Mouse (Mus musculus) MEL (cell line): ENCODE measurements around the gene Flt3l. TPM values are rescaled to one million over a fixed set of nuclear protein-coding genes. Genes with fewer than 3 reads are reported as not detected.
A peak's percentile ranks its signal among the peaks of the same experiment; 100 is the strongest.
"Not testable (repeated sequence)": the region's sequence is repeated elsewhere in the genome, so short reads cannot be mapped to it uniquely, and the experiment has no call there.

ENCODE experiments used
- DNase-seq: peaks from one replicate; pipeline ENCODE4 v3.0.0; 2011; ENCODE audit warnings: low read depth, low spot score
- H3K27ac ChIP-seq: 2 replicates; pipeline ENCODE4 v1.5.1; 2012; ENCODE audit warnings: low read depth, mild to moderate bottlenecking, control low read depth, low read length, moderate library complexity; ENCODE audit not compliant: control insufficient read depth
- H3K27me3 ChIP-seq, 2 experiments: fragments of 150-350 bp in 1 of 2; sonication (generic) in 1 of 2; 2 replicates each; pipeline ENCODE4 v1.6.1; 2012; ENCODE audit warnings: low read length in 2 of 2, mild to moderate bottlenecking in 2 of 2, improper control_type of control experiment in 1 of 2, moderate library complexity in 1 of 2; ENCODE audit not compliant: insufficient read depth in 2 of 2, control insufficient read depth in 1 of 2
- H3K36me3 ChIP-seq, 2 experiments: 2 replicates each; pipeline ENCODE4 v1.6.1; 2012 to 2014; ENCODE audit warnings: low read length in 2 of 2, improper control_type of control experiment in 1 of 2, inconsistent platforms in 1 of 2, mild to moderate bottlenecking in 1 of 2; ENCODE audit not compliant: insufficient read depth in 2 of 2, control insufficient read depth in 1 of 2
- H3K4me1 ChIP-seq, 2 experiments: fragments of 150-350 bp in 1 of 2; sonication (generic) in 1 of 2; 2 replicates each; pipeline ENCODE4 v1.6.1; 2012; ENCODE audit warnings: low read length in 2 of 2, improper control_type of control experiment in 1 of 2, mild to moderate bottlenecking in 1 of 2; ENCODE audit not compliant: insufficient read depth in 2 of 2, control insufficient read depth in 1 of 2
- H3K4me3 ChIP-seq, 2 experiments: fragments of 150-350 bp in 1 of 2; sonication (generic) in 1 of 2; 2 replicates each; pipeline ENCODE4 v1.5.1; 2012; ENCODE audit warnings: low read depth in 2 of 2, low read length in 2 of 2, mild to moderate bottlenecking in 2 of 2, moderate library complexity in 2 of 2, control low read depth in 1 of 2, improper control_type of control experiment in 1 of 2; ENCODE audit not compliant: control insufficient read depth in 1 of 2, insufficient read depth in 1 of 2
- H3K79me2 ChIP-seq: 2 replicates; pipeline ENCODE4 v1.6.1; 2012; ENCODE audit warnings: mild to moderate bottlenecking, low read length, moderate library complexity; ENCODE audit not compliant: control insufficient read depth, poor library complexity, insufficient read depth
- H3K9ac ChIP-seq: 2 replicates; pipeline ENCODE4 v1.6.1; 2012; ENCODE audit warnings: low read depth, mild to moderate bottlenecking, control low read depth, low read length, moderate library complexity; ENCODE audit not compliant: control insufficient read depth, poor library complexity, severe bottlenecking
- H3K9me3 ChIP-seq: fragments of 150-350 bp; sonication (generic); replicated peaks from 2 replicates; pipeline ENCODE4 v1.6.1; 2012; ENCODE audit warnings: mild to moderate bottlenecking, low read length, improper control_type of control experiment, moderate library complexity; ENCODE audit not compliant: insufficient read depth
- E2F4 ChIP-seq: IDR thresholded peaks from 2 replicates; pipeline ENCODE4 v1.6.1; 2011; ENCODE audit warnings: low read depth, low read length, improper control_type of control experiment, borderline replicate concordance
- HCFC1 ChIP-seq: IDR thresholded peaks from 2 replicates; pipeline ENCODE4 v1.6.1; 2012; ENCODE audit warnings: low read depth, mild to moderate bottlenecking, inconsistent platforms, low read length, improper control_type of control experiment, moderate library complexity
- KAT2A ChIP-seq: conservative IDR thresholded peaks from 2 replicates; pipeline ENCODE4 v1.6.1; 2012; ENCODE audit warnings: low read depth, low read length, improper control_type of control experiment, inconsistent platforms
- MAFK ChIP-seq: IDR thresholded peaks from 2 replicates; pipeline ENCODE4 v1.6.1; 2011; ENCODE audit warnings: low read depth, mild to moderate bottlenecking, low read length, improper control_type of control experiment, borderline replicate concordance
- MAX ChIP-seq: IDR thresholded peaks from 2 replicates; pipeline ENCODE4 v1.6.1; 2011; ENCODE audit warnings: low read length, improper control_type of control experiment
- MXI1 ChIP-seq: IDR thresholded peaks from 2 replicates; pipeline ENCODE4 v1.6.1; 2011; ENCODE audit warnings: mild to moderate bottlenecking, low read depth, low read length, improper control_type of control experiment
- MYB ChIP-seq: IDR thresholded peaks from 2 replicates; pipeline ENCODE4 v1.6.1; 2011; ENCODE audit warnings: mild to moderate bottlenecking, low read depth, low read length, improper control_type of control experiment
- MYC ChIP-seq: IDR thresholded peaks from 2 replicates; pipeline ENCODE4 v1.6.1; 2011; ENCODE audit warnings: low read depth, mild to moderate bottlenecking, low read length, improper control_type of control experiment, moderate library complexity
- NRF1 ChIP-seq: IDR thresholded peaks from 2 replicates; pipeline ENCODE4 v1.6.1; 2014; ENCODE audit warnings: low read depth, mild to moderate bottlenecking, inconsistent platforms, low read length, improper control_type of control experiment, moderate library complexity; ENCODE audit not compliant: poor library complexity, insufficient read depth, severe bottlenecking
- RCOR1 ChIP-seq: IDR thresholded peaks from 2 replicates; pipeline ENCODE4 v1.6.1; 2012; ENCODE audit warnings: low read depth, mild to moderate bottlenecking, inconsistent platforms, low read length, improper control_type of control experiment
- SIN3A ChIP-seq: IDR thresholded peaks from 2 replicates; pipeline ENCODE4 v1.6.1; 2012; ENCODE audit warnings: low read length, improper control_type of control experiment, inconsistent platforms
- SMC3 ChIP-seq: IDR thresholded peaks from 2 replicates; pipeline ENCODE4 v1.6.1; 2011; ENCODE audit warnings: low read depth, low read length, improper control_type of control experiment
- ZC3H11A ChIP-seq: IDR thresholded peaks from 2 replicates; pipeline ENCODE4 v1.6.1; 2012; ENCODE audit warnings: low read depth, mild to moderate bottlenecking, inconsistent platforms, low read length, improper control_type of control experiment
- ZKSCAN1 ChIP-seq: IDR thresholded peaks from 2 replicates; pipeline ENCODE4 v1.6.1; 2012; ENCODE audit warnings: low read depth, mild to moderate bottlenecking, inconsistent platforms, low read length, improper control_type of control experiment, moderate library complexity
- ZNF384 ChIP-seq: IDR thresholded peaks from 2 replicates; pipeline ENCODE4 v1.6.1; 2012; ENCODE audit warnings: low read depth, mild to moderate bottlenecking, inconsistent platforms, low read length, improper control_type of control experiment
- polyA plus RNA-seq, 2 experiments: library from polyadenylated mRNA; stranded (reverse) in 1 of 2; unstranded in 1 of 2; fragments of >175 nt in 1 of 2; fragments of >200 nt in 1 of 2; gene quantifications; 2 replicates each; pipeline versions ENCODE4 v1.2.1 to v1.2.4; 2012; ENCODE audit warnings: low replicate concordance in 2 of 2, low read depth in 1 of 2; ENCODE audit not compliant: insufficient read length in 2 of 2, insufficient read depth in 1 of 2, missing spikeins in 1 of 2
- total RNA-seq: library from RNA; depleted of rRNA; stranded (reverse); fragments of 300-350 nt; gene quantifications from 2 replicates; pipeline ENCODE4 v1.2.3, GENCODE M21; 2012

Gene Flt3l
- total and polyA plus RNA-seq, 3 experiments, result 13.0 to 35.4 TPM; not detected in 1

DNA sequence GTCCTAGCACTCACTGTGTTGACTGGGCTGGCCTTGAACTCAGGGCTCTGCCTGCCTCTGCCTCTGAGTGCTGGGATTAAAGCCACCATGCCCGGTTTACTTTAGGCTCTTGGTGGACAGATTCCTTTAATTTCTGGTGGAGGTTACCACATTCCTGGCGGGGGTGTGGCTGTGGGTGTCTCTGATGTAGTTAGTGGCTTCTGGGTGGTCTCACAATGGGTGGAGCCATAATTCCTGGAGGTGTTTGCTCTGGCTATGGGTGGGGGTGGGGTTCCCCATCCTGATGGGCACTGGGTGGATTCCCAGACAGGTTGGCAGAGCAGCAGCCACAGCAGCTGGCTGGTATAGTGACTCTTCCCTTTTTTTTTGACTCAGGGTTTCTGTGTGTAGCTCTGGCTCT is 24.3 kb downstream of the Flt3l start:
- no peak for DNase-seq
- H3K27me3 ChIP-seq, result no peaks in the 10 kb centered on the region
- H3K9ac ChIP-seq, result no peak overlapping the region
- peaks cover 5 to 26% of the 10 kb centered on the region in 2 experiments for H3K4me1 ChIP-seq
- no peaks in the 10 kb centered on the region for H3K9me3 ChIP-seq
- no peak for TF ChIP-seq ZKSCAN1
- TF ChIP-seq, all 39 proteins: peak for 0
- no peak overlapping the region for H3K4me3 ChIP-seq
- no peak overlapping the region for H3K27ac ChIP-seq
- peaks cover 0 to 5% of the 10 kb centered on the region in 2 experiments; a peak in 2 of 4 replicates for H3K36me3 ChIP-seq
- H3K79me2 ChIP-seq, result no peaks in the 10 kb centered on the region

DNA sequence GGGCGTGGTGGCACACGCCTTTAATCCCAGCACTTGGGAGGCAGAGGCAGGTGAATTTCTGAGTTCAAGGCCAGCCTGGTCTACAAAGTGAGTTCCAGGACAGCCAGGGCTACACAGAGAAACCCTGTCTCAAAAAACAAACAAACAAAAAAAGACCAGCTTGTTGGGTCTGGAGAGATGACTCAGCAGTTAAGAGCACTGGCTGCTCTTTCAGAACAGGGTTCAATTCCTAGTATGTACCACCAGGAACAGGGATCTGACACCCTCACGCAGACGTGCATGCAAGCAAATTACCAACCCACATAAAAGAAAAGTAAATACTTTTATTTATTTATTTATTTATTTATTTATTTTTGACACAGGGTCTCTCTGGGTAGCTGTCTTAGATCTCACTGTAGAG is 26.1 kb downstream of the Flt3l start:
- H3K79me2 ChIP-seq, H3K9ac ChIP-seq, H3K36me3 ChIP-seq, H3K4me3 ChIP-seq, H3K27me3 ChIP-seq, H3K9me3 ChIP-seq, H3K27ac ChIP-seq, DNase-seq: not testable (repeated sequence)
- H3K4me1 ChIP-seq, result peaks cover 5 to 26% of the 10 kb centered on the region in 2 experiments

DNA sequence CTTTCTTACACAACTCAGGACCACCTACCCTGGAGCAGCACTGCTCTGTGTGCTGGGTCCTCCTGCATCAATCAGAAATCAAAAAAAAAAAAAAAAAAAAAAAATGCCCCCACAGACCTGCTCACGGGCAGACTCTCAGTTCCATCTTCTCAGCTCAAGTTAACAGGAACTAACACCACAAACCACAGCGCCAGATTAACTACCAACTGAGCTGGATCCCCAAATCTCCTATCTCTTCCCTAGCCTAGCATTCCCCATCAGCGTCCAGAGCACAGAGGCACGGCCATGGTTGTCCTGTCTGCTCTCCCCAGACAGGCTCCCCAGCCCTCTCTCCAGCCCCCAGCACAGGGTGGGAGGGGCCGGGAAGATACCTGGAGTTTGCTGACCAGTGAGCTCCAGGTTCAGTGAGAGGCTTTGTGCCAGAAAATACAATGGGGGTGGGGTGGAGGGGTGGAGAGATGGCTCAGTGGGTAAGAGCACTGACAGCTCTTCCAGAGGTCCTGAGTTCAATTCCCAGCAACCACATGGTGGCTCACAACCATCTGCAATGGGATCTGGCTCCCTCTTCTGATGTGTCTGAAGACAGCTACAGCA is 29.1 kb downstream of the Flt3l start:
- H3K9ac ChIP-seq, result no peak overlapping the region
- H3K4me3 ChIP-seq, result no peak overlapping the region
- TF ChIP-seq MAFK (no peak), SMC3 (no peak; the same call in 1 of the 2 replicates), KAT2A (no peak), HCFC1 (no peak), ZKSCAN1 (no peak), ZC3H11A (no peak), SIN3A (no peak), MXI1 (no peak), MAX (no peak), E2F4 (no peak), MYC (no peak), NRF1 (no peak), RCOR1 (peak; percentile 51; the same call in 1 of the 2 replicates), MYB (no peak), ZNF384 (peak; percentile 90)
- no peaks in the 10 kb centered on the region for H3K9me3 ChIP-seq
- no peak overlapping the region for H3K27ac ChIP-seq
- peak; percentile 50 for DNase-seq
- no peaks in the 10 kb centered on the region; a peak in 1 of 4 replicates for H3K36me3 ChIP-seq
- peaks cover 2 to 15% of the 10 kb centered on the region in 2 experiments; a peak in 3 of 4 replicates for H3K4me1 ChIP-seq
- H3K79me2 ChIP-seq, result no peaks in the 10 kb centered on the region
- no peaks in the 10 kb centered on the region for H3K27me3 ChIP-seq
